Mouse (Mus musculus) C2C12 (cell line): ENCODE results near the gene Vstm2l.

Experiments used
- CEBPB ChIP-seq: IDR thresholded peaks from one replicate; pipeline ENCODE4 v1.6.1; 2011; ENCODE audit warnings: low read depth, mild to moderate bottlenecking, control low read depth, moderate library complexity
- CTCF ChIP-seq: IDR thresholded peaks from one replicate; pipeline ENCODE4 v1.5.1; 2011; ENCODE audit not compliant: control insufficient read depth, insufficient read depth, insufficient read length
- MAX ChIP-seq: IDR thresholded peaks from one replicate; pipeline ENCODE4 v1.6.1; 2011; ENCODE audit warnings: mild to moderate bottlenecking, control low read depth
- USF1 ChIP-seq: IDR thresholded peaks from one replicate; pipeline ENCODE4 v1.6.1; 2011; ENCODE audit warnings: low read depth, mild to moderate bottlenecking, control low read depth, moderate library complexity

DNA sequence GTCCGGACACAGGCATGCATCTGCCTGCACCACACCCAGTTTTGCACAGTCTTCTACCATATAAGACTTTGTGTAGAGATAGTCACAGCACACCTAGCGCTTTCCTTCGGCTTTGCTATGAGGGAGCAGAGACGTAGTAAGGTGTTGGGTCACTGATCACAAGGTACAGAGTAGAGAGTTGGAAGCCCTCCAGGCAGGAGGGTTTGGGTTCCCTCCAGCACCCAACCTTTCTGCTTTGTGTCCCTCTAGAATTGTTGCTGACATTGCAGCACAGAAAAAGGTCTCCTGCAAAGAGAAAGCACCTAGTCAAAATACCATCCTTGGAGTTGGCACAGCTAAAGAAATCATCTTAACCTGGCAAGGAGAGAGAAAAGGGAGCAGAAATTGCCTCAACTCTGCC, 78.0 kb downstream of the Vstm2l start:
- TF ChIP-seq CEBPB (no peak), CTCF (no peak), USF1 (no peak), MAX (no peak)
